Mouse (Mus musculus) MEL (cell line): ENCODE results near the gene Nexmif.

ENCODE experiments used
- CHD2 ChIP-seq: IDR thresholded peaks from 2 replicates; pipeline ENCODE4 v1.6.1; 2011; ENCODE audit warnings: low read length, improper control_type of control experiment
- CTCF ChIP-seq, 3 experiments: IDR thresholded peaks in 2 of 3; conservative IDR thresholded peaks in 1 of 3; 2 replicates each; pipeline ENCODE4 v1.5.1; 2011 to 2012; ENCODE audit warnings: low read length in 3 of 3, low read depth in 2 of 3, mild to moderate bottlenecking in 2 of 3, improper control_type of control experiment in 1 of 3, inconsistent platforms in 1 of 3, mixed read lengths in 1 of 3, moderate library complexity in 1 of 3; ENCODE audit not compliant: control insufficient read depth in 1 of 3, insufficient read depth in 1 of 3, poor library complexity in 1 of 3, severe bottlenecking in 1 of 3
- ELF1 ChIP-seq: IDR thresholded peaks from 2 replicates; pipeline ENCODE4 v1.6.1; 2014; ENCODE audit warnings: low read depth, mild to moderate bottlenecking, inconsistent platforms, low read length, improper control_type of control experiment, moderate library complexity
- POLR2A ChIP-seq, 2 experiments: IDR thresholded peaks; 2 replicates each; pipeline ENCODE4 v1.6.1; 2011 to 2012; ENCODE audit warnings: low read length in 2 of 2, mild to moderate bottlenecking in 2 of 2, control low read depth in 1 of 2, improper control_type of control experiment in 1 of 2, low read depth in 1 of 2, moderate library complexity in 1 of 2; ENCODE audit not compliant: control insufficient read depth in 1 of 2, insufficient read depth in 1 of 2, poor library complexity in 1 of 2
- POLR2AphosphoS2 ChIP-seq: IDR thresholded peaks from 2 replicates; pipeline ENCODE4 v1.6.1; 2011; ENCODE audit warnings: low read length, improper control_type of control experiment
- TAL1 ChIP-seq: IDR thresholded peaks from 2 replicates; pipeline ENCODE4 v1.6.1; 2012; ENCODE audit warnings: mild to moderate bottlenecking, inconsistent platforms, low read length, moderate library complexity, mixed read lengths
- ZMIZ1 ChIP-seq: IDR thresholded peaks from 2 replicates; pipeline ENCODE4 v1.6.1; 2012; ENCODE audit warnings: low read depth, mild to moderate bottlenecking, inconsistent platforms, low read length, improper control_type of control experiment, moderate library complexity
- ZNF384 ChIP-seq: IDR thresholded peaks from 2 replicates; pipeline ENCODE4 v1.6.1; 2012; ENCODE audit warnings: low read depth, mild to moderate bottlenecking, inconsistent platforms, low read length, improper control_type of control experiment

DNA sequence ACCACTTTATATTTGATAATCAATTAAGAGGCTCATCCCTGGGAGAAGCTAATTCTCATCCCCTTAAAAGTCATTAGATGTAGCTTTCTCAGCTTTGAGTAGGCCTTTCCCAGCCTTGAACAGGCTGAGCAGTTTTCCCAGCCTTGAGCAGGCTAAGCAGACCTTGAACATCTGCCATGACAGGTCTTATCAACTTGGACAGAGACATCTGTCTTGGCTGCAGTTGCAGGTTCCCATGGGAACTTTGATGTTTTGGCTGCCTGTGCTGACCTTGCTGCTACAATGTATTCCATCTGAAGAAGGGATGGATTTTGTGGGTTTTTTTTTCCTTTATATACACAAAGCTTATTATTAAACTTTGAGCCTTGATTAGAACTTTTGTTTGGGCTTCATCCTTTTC, 160.7 kb downstream of the Nexmif start:
- TF ChIP-seq POLR2A (IDR thresholded peaks at IDR 0.05; ENCODE audit: control insufficient read depth in 1 of 2, insufficient read depth in 1 of 2, low read depth in 1 of 2, low read length in 2 of 2, poor library complexity in 1 of 2): no peak
- TF ChIP-seq CHD2: no peak
- TF ChIP-seq ZNF384: no peak
- TF ChIP-seq ELF1: no peak
- no peak for TF ChIP-seq TAL1
- no peak for TF ChIP-seq CTCF (IDR thresholded peaks at IDR 0.05 in 2 of 3, conservative IDR thresholded peaks at IDR 0.05 in 1 of 3; ENCODE audit: control insufficient read depth in 1 of 3, insufficient read depth in 1 of 3, low read depth in 2 of 3, low read length in 3 of 3, poor library complexity in 1 of 3, severe bottlenecking in 1 of 3)
- no peak for TF ChIP-seq POLR2AphosphoS2
- TF ChIP-seq ZMIZ1: no peak
